Mouse (Mus musculus) limb, embryonic 10.5 days (tissue): Measurements from ENCODE around the gene Dand5. TPM values are rescaled to one million over a fixed set of nuclear protein-coding genes. Genes with fewer than 3 reads are reported as not detected.

Experiments
- DNase-seq: peaks from one replicate; pipeline ENCODE4 v3.0.0-alpha.2; 2017; ENCODE audit warnings: low spot score
- H3K27ac ChIP-seq: fragments of 300-500 bp; sonication (generic); 2 replicates; pipeline ENCODE4 v1.5.1; 2016; ENCODE audit warnings: mild to moderate bottlenecking
- H3K27me3 ChIP-seq: fragments of 300-500 bp; sonication (generic); 2 replicates; pipeline ENCODE4 v1.6.1; 2016; ENCODE audit warnings: low read depth, mild to moderate bottlenecking; ENCODE audit not compliant: poor library complexity, severe bottlenecking
- H3K36me3 ChIP-seq: fragments of 300-500 bp; sonication (generic); 2 replicates; pipeline ENCODE4 v1.6.1; 2016; ENCODE audit warnings: mild to moderate bottlenecking, moderate library complexity
- H3K4me1 ChIP-seq: fragments of 300-500 bp; sonication (generic); 2 replicates; pipeline ENCODE4 v1.6.1; 2016
- H3K4me3 ChIP-seq: fragments of 300-500 bp; sonication (generic); 2 replicates; pipeline ENCODE4 v1.5.1; 2016; ENCODE audit warnings: mild to moderate bottlenecking, moderate library complexity
- H3K9me3 ChIP-seq: fragments of 300-500 bp; sonication (generic); replicated peaks from 2 replicates; pipeline ENCODE4 v1.6.1; 2016; ENCODE audit warnings: mild to moderate bottlenecking
- WGBS: fragments of 180-500 bp; shearing (Covaris S2); methylation state at CpG from one replicate; pipeline ENCODE4 v1.1.7; 2016; 5-methylcytosine and 5-hydroxymethylcytosine counted together
- polyA plus RNA-seq: library from polyadenylated mRNA; unstranded; fragments of >200 nt; fragmentation: Nextera tagmentation; extraction: Ambion mirVana; gene quantifications from 2 replicates; pipeline ENCODE4 v1.2.1, GENCODE M21; 2016

The Dand5 gene
- polyA plus RNA-seq, 1 experiment from 2014 or later = 2.7 TPM

GRCm38 (mm10) chr8:84790537-84790936 is 32.1 kb downstream of the Dand5 start:
- Histone ChIP-seq H3K4me3 (no peak overlapping the region), H3K27ac (no peak overlapping the region), H3K9me3 (no peaks in the 10 kb centered on the region), H3K4me1 (peaks cover 23% of the 10 kb centered on the region), H3K27me3 (peaks cover 100% of the 10 kb centered on the region), H3K36me3 (no peaks in the 10 kb centered on the region)
- WGBS = 75% methylated on average over 2 of the region's 2 CpGs
- DNase-seq = no peak

GRCm38 (mm10) chr8:84789855-84790486 is 32.7 kb downstream of the Dand5 start:
- 82% methylated on average over 9 of the region's 9 CpGs for whole genome bisulfite sequencing
- peaks cover 29% of the 10 kb centered on the region for H3K4me1 ChIP-seq
- DNase-seq = no peak
- H3K9me3 ChIP-seq = no peaks in the 10 kb centered on the region
- no peak overlapping the region for H3K27ac ChIP-seq
- H3K4me3 ChIP-seq = no peak overlapping the region
- H3K36me3 ChIP-seq = no peaks in the 10 kb centered on the region
- H3K27me3 ChIP-seq = peaks cover 100% of the 10 kb centered on the region

GRCm38 (mm10) chr8:84789345-84789744 is 33.3 kb downstream of the Dand5 start:
- Histone ChIP-seq H3K27ac (no peak overlapping the region), H3K4me1 (peaks cover 34% of the 10 kb centered on the region), H3K4me3 (no peak overlapping the region), H3K27me3 (peaks cover 100% of the 10 kb centered on the region), H3K36me3 (no peaks in the 10 kb centered on the region), H3K9me3 (no peaks in the 10 kb centered on the region)
- no peak for DNase-seq
- 51% methylated on average over 5 of the region's 5 CpGs for WGBS

- DNase-seq = no peak
Measured at GRCm38 (mm10) chr8:84788896-84789295, 33.7 kb downstream of the Dand5 start.

GRCm38 (mm10) chr8:84787523-84788302 is 34.9 kb downstream of the Dand5 start:
- peaks cover 32% of the 10 kb centered on the region for H3K4me1 ChIP-seq
- no peak overlapping the region for H3K27ac ChIP-seq
- no peak overlapping the region for H3K4me3 ChIP-seq
- peaks cover 100% of the 10 kb centered on the region for H3K27me3 ChIP-seq
- no peak for DNase-seq
- WGBS = 6% methylated on average over 14 of the region's 14 CpGs
- H3K9me3 ChIP-seq = no peaks in the 10 kb centered on the region
- no peaks in the 10 kb centered on the region for H3K36me3 ChIP-seq

More at GRCm38 (mm10) chr8:84788896-84789295, 33.7 kb downstream of the Dand5 start:
- no peaks in the 10 kb centered on the region for H3K9me3 ChIP-seq
- H3K27ac ChIP-seq = no peak overlapping the region
- 13% methylated on average over 11 of the region's 11 CpGs for WGBS
- peaks cover 100% of the 10 kb centered on the region for H3K27me3 ChIP-seq
- H3K4me3 ChIP-seq = no peak overlapping the region
- peaks cover 34% of the 10 kb centered on the region for H3K4me1 ChIP-seq
- no peaks in the 10 kb centered on the region for H3K36me3 ChIP-seq

GRCm38 (mm10) chr8:84786801-84787467 is 35.7 kb downstream of the Dand5 start:
- Histone ChIP-seq H3K36me3 (no peaks in the 10 kb centered on the region), H3K9me3 (no peaks in the 10 kb centered on the region), H3K4me1 (peaks cover 39% of the 10 kb centered on the region), H3K27me3 (peaks cover 100% of the 10 kb centered on the region), H3K4me3 (no peak overlapping the region), H3K27ac (no peak overlapping the region)
- DNase-seq = no peak
- 3% methylated on average over 11 of the region's 11 CpGs for WGBS

- peak; percentile 64 for DNase-seq
- WGBS = under 1% methylated on average over 38 of the region's 38 CpGs
- Histone ChIP-seq H3K9me3 (no peaks in the 10 kb centered on the region), H3K27ac (no peak overlapping the region), H3K36me3 (no peaks in the 10 kb centered on the region), H3K4me3 (peak overlapping the region; percentile 4; the same call in 1 of the 2 replicates), H3K4me1 (peaks cover 48% of the 10 kb centered on the region), H3K27me3 (peaks cover 100% of the 10 kb centered on the region)
Measured at GRCm38 (mm10) chr8:84785756-84786677, 36.6 kb downstream of the Dand5 start.

- 2% methylated on average over 11 of the region's 11 CpGs for WGBS
- H3K4me1 ChIP-seq = peaks cover 49% of the 10 kb centered on the region
- DNase-seq = no peak
- H3K27ac ChIP-seq = no peak overlapping the region
- peaks cover 100% of the 10 kb centered on the region for H3K27me3 ChIP-seq
- peak overlapping the region; percentile 14; the same call in 1 of the 2 replicates for H3K4me3 ChIP-seq
- H3K36me3 ChIP-seq = no peaks in the 10 kb centered on the region
- no peaks in the 10 kb centered on the region for H3K9me3 ChIP-seq
Measured at GRCm38 (mm10) chr8:84785506-84785755, 37.2 kb downstream of the Dand5 start.

- under 1% methylated on average over 48 of the region's 48 CpGs for WGBS
Measured at GRCm38 (mm10) chr8:84784681-84785505, 37.7 kb downstream of the Dand5 start.

GRCm38 (mm10) chr8:84783919-84784581 is 38.6 kb downstream of the Dand5 start:
- no peak for DNase-seq
- Histone ChIP-seq H3K4me1 (peaks cover 61% of the 10 kb centered on the region), H3K9me3 (no peaks in the 10 kb centered on the region), H3K27ac (0 out of 2 replicates have a peak overlapping the region, but pooled peaks have one; percentile 33), H3K27me3 (peaks cover 100% of the 10 kb centered on the region), H3K4me3 (peak overlapping the region; percentile 10; the same call in 1 of the 2 replicates), H3K36me3 (no peaks in the 10 kb centered on the region)
- under 1% methylated on average over 33 of the region's 33 CpGs for WGBS

More at GRCm38 (mm10) chr8:84784681-84785505, 37.7 kb downstream of the Dand5 start:
- Histone ChIP-seq H3K27ac (0 out of 2 replicates have a peak overlapping the region, but pooled peaks have one; percentile 33), H3K4me1 (peaks cover 55% of the 10 kb centered on the region), H3K9me3 (no peaks in the 10 kb centered on the region), H3K4me3 (peak overlapping the region; percentile 14; the same call in 1 of the 2 replicates), H3K27me3 (peaks cover 100% of the 10 kb centered on the region), H3K36me3 (no peaks in the 10 kb centered on the region)
- peak; percentile 73 for DNase-seq

GRCm38 (mm10) chr8:84783198-84783918 is 39.3 kb downstream of the Dand5 start:
- peaks cover 61% of the 10 kb centered on the region for H3K4me1 ChIP-seq

More at GRCm38 (mm10) chr8:84783198-84783918, 39.3 kb downstream of the Dand5 start:
- H3K27me3 ChIP-seq = peaks cover 100% of the 10 kb centered on the region
- no peaks in the 10 kb centered on the region for H3K36me3 ChIP-seq
- H3K4me3 ChIP-seq = no peak overlapping the region
- no peaks in the 10 kb centered on the region for H3K9me3 ChIP-seq
- no peak for DNase-seq
- H3K27ac ChIP-seq = no peak overlapping the region
- WGBS = 2% methylated on average over 11 of the region's 11 CpGs
